Mouse (Mus musculus) CD4-positive naive resting alpha-beta T cell, adult 57 days (primary cell): ENCODE results near the gene Ogfrl1. TPM values are rescaled to one million over a fixed set of nuclear protein-coding genes. Genes with fewer than 3 reads are reported as not detected.

Experiments used
- total RNA-seq: library from RNA; stranded (reverse); gene quantifications from one replicate; pipeline ENCODE4 v1.2.4, GENCODE M21; 2023

The Ogfrl1 gene
- total RNA-seq: 2.3 TPM

DNA sequence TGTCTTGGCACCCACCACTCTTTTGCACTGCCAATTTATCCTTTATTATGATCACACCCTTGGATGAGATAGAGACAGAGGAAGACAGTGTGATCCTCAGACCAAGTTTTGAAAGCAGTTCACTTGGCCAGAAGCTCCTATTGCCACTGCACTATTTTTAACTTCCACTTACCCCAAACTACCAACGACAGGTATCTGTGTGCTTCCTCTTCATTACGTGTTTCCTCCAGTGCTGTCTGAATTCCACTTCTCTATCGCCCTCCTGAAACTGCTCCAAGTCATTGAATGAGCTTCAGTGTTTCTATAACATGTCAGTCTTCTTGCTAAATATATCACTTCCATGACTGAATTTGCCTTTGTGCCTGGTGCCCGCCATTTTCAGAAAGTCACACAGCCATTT is at the start of gene Ogfrl1:
Gene Ogfrl1 (minus strand): TSS at position 150 of the 400 bp plus-strand sequence.

